In the genomic region with DNA sequence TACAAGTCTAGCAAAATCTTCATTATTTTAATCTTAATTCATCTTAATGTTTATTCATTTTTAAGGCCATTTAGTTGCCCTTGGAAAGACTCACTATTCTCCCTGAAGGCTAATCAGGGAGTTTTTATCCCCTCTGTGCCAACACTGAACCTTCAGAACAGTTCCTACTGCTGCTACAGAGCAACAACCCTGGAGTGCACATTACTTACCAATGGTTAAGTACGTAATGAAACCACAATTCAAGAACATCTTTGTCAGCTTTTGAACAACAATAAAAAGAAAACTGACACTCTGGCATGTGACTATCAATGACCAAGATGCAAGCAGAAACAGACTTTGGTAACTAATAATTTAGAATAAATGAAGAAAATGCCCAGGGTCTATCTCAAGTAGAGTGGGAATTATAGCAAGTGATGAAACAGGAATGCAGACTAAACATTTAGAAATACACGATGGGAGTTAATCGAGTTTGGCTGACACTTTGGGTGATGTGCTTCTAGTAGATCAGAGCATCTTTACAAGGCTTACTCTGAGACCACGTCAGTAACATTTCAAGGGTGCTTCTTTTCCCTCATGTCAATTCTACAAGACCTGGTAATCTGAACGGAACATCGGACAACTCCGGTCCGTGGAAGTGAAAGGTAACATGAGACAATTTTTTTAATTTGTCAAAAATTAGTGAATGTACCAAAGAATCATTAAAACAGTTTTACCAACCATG, we compare ENCODE assay signal across 9 mouse cellular contexts. TPM values are rescaled to one million over a fixed set of nuclear protein-coding genes. Genes with fewer than 3 reads are reported as not detected.
DNase-seq lines count a peak whose midpoint lies in the region; ATAC-seq and TF ChIP-seq lines count a peak whose summit lies in the region.
"Had no signal": no experiment of that assay in that cellular context is flagged by ENCODE, and none has a peak within 500 bp of the region (broad histone marks: within the 10 kb centered on the region; RNA-seq: fewer than 3 reads in every experiment).

No protein-coding gene starts in this region.

- intact Hi-C loops in heart, postnatal 25 days (cut with DNase I): loop anchor here (10.0 kb wide), 1 partner anchor 382 kb away; the partner anchor contains the start of gene Foxn2

- H3K4me1 ChIP-seq in heart, embryonic 15.5 days (replicated peaks): peaks cover 20% of the 10 kb centered on the region
- peaks cover 28% of the 10 kb centered on the region for H3K4me1 ChIP-seq in bone marrow macrophage, adult 2 months (ENCODE audit: control insufficient read depth, insufficient read depth, low read length)
- H3K4me1 ChIP-seq in hindbrain, embryonic 14.5 days (replicated peaks; ENCODE audit: control insufficient read depth, insufficient read depth, low read length): peaks cover 30% of the 10 kb centered on the region
- H3K4me1 ChIP-seq in midbrain, embryonic 14.5 days (ENCODE audit: control insufficient read depth, insufficient read depth, low read length): peaks cover 19% of the 10 kb centered on the region

- no peaks in the 10 kb centered on the region for H3K27me3 ChIP-seq in heart, embryonic 15.5 days
- no peaks in the 10 kb centered on the region for H3K27me3 ChIP-seq in hindbrain, embryonic 14.5 days (ENCODE audit: control insufficient read depth, insufficient read depth, low read length)
- H3K27me3 ChIP-seq in midbrain, embryonic 14.5 days (ENCODE audit: control insufficient read depth, insufficient read depth, low read length): no peaks in the 10 kb centered on the region

- peak overlapping the region; percentile 93; the same call in 1 of the 2 replicates for H3K9ac ChIP-seq in heart, embryonic 15.5 days
- H3K9ac ChIP-seq in hindbrain, embryonic 14.5 days: peak overlapping the region; percentile 100
- H3K9ac ChIP-seq in midbrain, embryonic 14.5 days (replicated peaks; ENCODE audit: low read length): peak overlapping the region; percentile 100

- no peak overlapping the region; the same call in 1 of the 2 replicates for H3K27ac ChIP-seq in heart, embryonic 15.5 days
- H3K27ac ChIP-seq in bone marrow macrophage, adult 2 months (ENCODE audit: insufficient read depth, low read depth, low read length): peak overlapping the region; percentile 4; the same call in 1 of the 2 replicates
- 0 out of 2 replicates have a peak overlapping the region, but pooled peaks have one; percentile 100 for H3K27ac ChIP-seq in hindbrain, embryonic 14.5 days
- H3K27ac ChIP-seq in midbrain, embryonic 14.5 days (replicated peaks; ENCODE audit: low read depth, low read length): no peak overlapping the region

- no peak for ATAC-seq in heart, embryonic 15.5 days (replicated peaks; ENCODE audit: insufficient number of reproducible peaks, insufficient read depth, low FRiP score, low read depth)
- no peak for ATAC-seq in hindbrain, embryonic 14.5 days (ENCODE audit: low FRiP score)
- ATAC-seq in midbrain, embryonic 14.5 days (ENCODE audit: low FRiP score, low TSS enrichment): no peak

- no peak for TF ChIP-seq POLR2A in bone marrow macrophage, adult 2 months (IDR thresholded peaks at IDR 0.05; ENCODE audit: borderline replicate concordance, low read depth, low read length)

- 21% methylated on average over 8 of the region's 8 CpGs for WGBS in heart, embryonic 15.5 days
- 29% methylated on average over 8 of the region's 8 CpGs for WGBS in hindbrain, embryonic 14.5 days
- WGBS in midbrain, embryonic 14.5 days: 20% methylated on average over 8 of the region's 8 CpGs

- peak overlapping the region; percentile 67 for H3K4me2 ChIP-seq in heart, embryonic 15.5 days
- H3K4me2 ChIP-seq in hindbrain, embryonic 14.5 days (replicated peaks): peak overlapping the region; percentile 77
- peak overlapping the region; percentile 62 for H3K4me2 ChIP-seq in midbrain, embryonic 14.5 days (ENCODE audit: low read length)

- H3K4me3 ChIP-seq in heart, embryonic 15.5 days: peak overlapping the region; percentile 85
- H3K4me3 ChIP-seq in bone marrow macrophage, adult 2 months (ENCODE audit: insufficient read depth, low read length): peak overlapping the region; percentile 52
- H3K4me3 ChIP-seq in hindbrain, embryonic 14.5 days (replicated peaks; ENCODE audit: low read length): peak overlapping the region; percentile 100
- H3K4me3 ChIP-seq in midbrain, embryonic 14.5 days (replicated peaks; ENCODE audit: low read depth, low read length): peak overlapping the region; percentile 99

- DNase-seq in heart, postnatal 25 days (ENCODE audit: low spot score): no peak
- DNase-seq in hindbrain, embryonic 14.5 days (ENCODE audit: low spot score): no peak
- peak; percentile 31 for DNase-seq in midbrain, embryonic 14.5 days
- DNase-seq in cerebellum, postnatal 36 days: no peak
- no peak for DNase-seq in adrenal gland, postnatal 25 days
- DNase-seq in cerebellum, adult 11 months: no peak
- DNase-seq: gastrocnemius, postnatal 36 days had no signal

- H3K36me3 ChIP-seq in heart, embryonic 15.5 days: no peaks in the 10 kb centered on the region
- no peaks in the 10 kb centered on the region for H3K36me3 ChIP-seq in hindbrain, embryonic 14.5 days (replicated peaks; ENCODE audit: control insufficient read depth, insufficient read depth)
- no peaks in the 10 kb centered on the region for H3K36me3 ChIP-seq in midbrain, embryonic 14.5 days (ENCODE audit: control insufficient read depth, insufficient read depth, low read length)

- no peaks in the 10 kb centered on the region for H3K9me3 ChIP-seq in heart, embryonic 15.5 days (replicated peaks)
- H3K9me3 ChIP-seq in hindbrain, embryonic 14.5 days (ENCODE audit: control insufficient read depth, low read length): no peaks in the 10 kb centered on the region
- H3K9me3 ChIP-seq in midbrain, embryonic 14.5 days (ENCODE audit: control insufficient read depth, low read length): no peaks in the 10 kb centered on the region

- no peak for TF ChIP-seq CTCF in bone marrow macrophage, adult 2 months (IDR thresholded peaks at IDR 0.05; ENCODE audit: low read depth, low read length)

RNA-seq across cellular contexts. Expression of gene Fbxo11, which starts 2.1 kb away (rescaled TPM):
- 11.3 and 12.5 TPM in 2 replicates for polyA plus RNA-seq in heart, embryonic 15.5 days (2015; fragmentation: Nextera tagmentation; extraction: Ambion mirVana)
- 10 to 100 TPM; 29.8 to 37.3 TPM for total RNA-seq in heart, postnatal 25 days (2021)
- polyA plus RNA-seq in bone marrow macrophage, adult 2 months (2012; ENCODE audit: insufficient read depth, insufficient read length, missing spikeins): 76.1 and 82.9 TPM in 2 replicates
- 42.0 and 43.7 TPM in 2 replicates for polyA plus RNA-seq in hindbrain, embryonic 14.5 days (2014; fragmentation: Nextera tagmentation; extraction: Ambion mirVana)
- polyA plus RNA-seq in midbrain, embryonic 14.5 days (2014; fragmentation: Nextera tagmentation; extraction: Ambion mirVana): 51.3 and 53.9 TPM in 2 replicates
- total RNA-seq in adrenal gland, postnatal 25 days (2021): 58.9 and 65.5 TPM in 2 replicates

Comparison
In these comparisons a context has a peak if more than half of its experiments do, and no peak if none do; other contexts are left out.
1. H3K27ac ChIP-seq: peak in bone marrow macrophage, adult 2 months (single experiment) and hindbrain, embryonic 14.5 days (single experiment); none in heart, embryonic 15.5 days (single experiment) and midbrain, embryonic 14.5 days (single experiment).
2. Peak in every context shown above with its lines, with median percentiles within 50 percentile points of each other: H3K4me2 ChIP-seq, H3K4me3 ChIP-seq and H3K9ac ChIP-seq.